Mouse (Mus musculus) gastrocnemius, adult 18-20 months (tissue): ENCODE results near the gene Far1. TPM values are rescaled to one million over a fixed set of nuclear protein-coding genes. Genes with fewer than 3 reads are reported as not detected.
A peak's percentile ranks its signal among the peaks of the same experiment; 100 is the strongest.

Source experiments
- DNase-seq: peaks from one replicate; pipeline ENCODE4 v3.0.0; 2021; ENCODE audit warnings: low spot score
- long read RNA-seq, 2 experiments: library from polyadenylated mRNA; stranded (forward); transcript quantifications; one replicate each; pipeline ENCODE4 v2.0.0; 2021
- total RNA-seq, 2 experiments: library from RNA; stranded (reverse); gene quantifications; 2 replicates each; pipeline ENCODE4 v1.2.3; 2021

The Far1 gene
- 10 to 100 TPM in 1 of 2 experiments, 1 to 10 TPM in 1; 9.1 to 10.7 TPM for total RNA-seq
- long read RNA-seq, experiment 1, full-length matches to known transcripts: 3 of 8 reads
- long read RNA-seq, experiment 1, partial matches to known transcripts: 1 of 8 reads
- long read RNA-seq, experiment 1, other reads (novel, unspliced or antisense): 4 of 8 reads
- long read RNA-seq, experiment 2, full-length matches to known transcripts: 3 of 4 reads
- long read RNA-seq, experiment 2, partial matches to known transcripts: 0 of 4 reads
- long read RNA-seq, experiment 2, other reads (novel, unspliced or antisense): 1 of 4 reads

GRCm38 (mm10) chr7:113513286-113513962, at the start of gene Far1:
TSS of gene Far1 (plus strand) at chr7:113513834.
- DNase-seq: peak; percentile 98

- DNase-seq: no peak
Observed at GRCm38 (mm10) chr7:113468345-113468744, 45.3 kb upstream of the Far1 start.

- DNase-seq: no peak
Observed at GRCm38 (mm10) chr7:113470671-113471070, 43.0 kb upstream of the Far1 start.

GRCm38 (mm10) chr7:113471653-113472052, 42.0 kb upstream of the Far1 start:
- no peak for DNase-seq

- DNase-seq: no peak
Observed at GRCm38 (mm10) chr7:113495792-113496191, 17.8 kb upstream of the Far1 start.

GRCm38 (mm10) chr7:113498413-113498812, 15.2 kb upstream of the Far1 start:
- DNase-seq: no peak

GRCm38 (mm10) chr7:113499821-113500220, 13.8 kb upstream of the Far1 start:
- no peak for DNase-seq

- no peak for DNase-seq
Observed at GRCm38 (mm10) chr7:113502453-113502852, 11.2 kb upstream of the Far1 start.

GRCm38 (mm10) chr7:113505047-113505446, 8.6 kb upstream of the Far1 start:
- no peak for DNase-seq

GRCm38 (mm10) chr7:113505516-113506045, 8.1 kb upstream of the Far1 start:
- DNase-seq: no peak

- DNase-seq: no peak
Observed at GRCm38 (mm10) chr7:113507846-113508245, 5.8 kb upstream of the Far1 start.

GRCm38 (mm10) chr7:113511396-113511795, 2.2 kb upstream of the Far1 start:
- DNase-seq: no peak

- no peak for DNase-seq
Observed at GRCm38 (mm10) chr7:113512527-113513285, 928 bp upstream of the Far1 start.

- DNase-seq: no peak
Observed at GRCm38 (mm10) chr7:113513963-113514649, 472 bp downstream of the Far1 start.

- no peak for DNase-seq
Observed at GRCm38 (mm10) chr7:113515831-113516230, 2.2 kb downstream of the Far1 start.

GRCm38 (mm10) chr7:113518419-113518818, 4.8 kb downstream of the Far1 start:
- no peak for DNase-seq

GRCm38 (mm10) chr7:113518961-113519360, 5.3 kb downstream of the Far1 start:
- no peak for DNase-seq

- DNase-seq: no peak
Observed at GRCm38 (mm10) chr7:113543158-113543557, 29.5 kb downstream of the Far1 start.

- DNase-seq: no peak
Observed at GRCm38 (mm10) chr7:113551742-113552463, 38.3 kb downstream of the Far1 start.

GRCm38 (mm10) chr7:113552508-113552907, 38.9 kb downstream of the Far1 start:
- DNase-seq: no peak

- no peak for DNase-seq
Observed at GRCm38 (mm10) chr7:113556138-113556537, 42.5 kb downstream of the Far1 start.
